Mouse (Mus musculus): Measurements from ENCODE around the gene Fbxl2. TPM values are rescaled to one million over a fixed set of nuclear protein-coding genes. Genes with fewer than 3 reads are reported as not detected.
A peak's percentile ranks its signal among the peaks of the same experiment; 100 is the strongest.

Fbxl2 gene
- polyA plus RNA-seq, 1 experiment from 2014 or later, result 9.0 TPM

GRCm38 (mm10) chr9:114009526-114009925 lies 36.5 kb downstream of the Fbxl2 start:
- Histone ChIP-seq H3K9ac (ENCODE audit: low read length) (no peak overlapping the region), H3K4me3 (ENCODE audit: low read depth, low read length) (no peak overlapping the region), H3K9me3 (ENCODE audit: control insufficient read depth, low read length) (no peaks in the 10 kb centered on the region), H3K4me1 (ENCODE audit: control insufficient read depth, insufficient read depth, low read length) (no peaks in the 10 kb centered on the region), H3K27ac (ENCODE audit: low read depth, low read length) (no peak overlapping the region), H3K36me3 (ENCODE audit: control insufficient read depth, insufficient read depth, low read length) (no peaks in the 10 kb centered on the region), H3K4me2 (ENCODE audit: low read depth) (no peak overlapping the region), H3K27me3 (ENCODE audit: control insufficient read depth, insufficient read depth, low read length) (no peaks in the 10 kb centered on the region)
- ATAC-seq (ENCODE audit: insufficient read depth, low FRiP score, low TSS enrichment) (no peak), DNase-seq (ENCODE audit: low spot score) (peak; percentile 25)
- 38% methylated on average over 5 of the region's 5 CpGs for WGBS

- Histone ChIP-seq H3K4me1 (ENCODE audit: control insufficient read depth, insufficient read depth, low read length) (no peaks in the 10 kb centered on the region), H3K4me3 (ENCODE audit: low read depth, low read length) (no peak overlapping the region), H3K9me3 (ENCODE audit: control insufficient read depth, low read length) (no peaks in the 10 kb centered on the region), H3K27me3 (ENCODE audit: control insufficient read depth, insufficient read depth, low read length) (no peaks in the 10 kb centered on the region), H3K4me2 (ENCODE audit: low read depth) (no peak overlapping the region), H3K36me3 (ENCODE audit: control insufficient read depth, insufficient read depth, low read length) (no peaks in the 10 kb centered on the region), H3K9ac (ENCODE audit: low read length) (no peak overlapping the region), H3K27ac (ENCODE audit: low read depth, low read length) (no peak overlapping the region)
- ATAC-seq (ENCODE audit: insufficient read depth, low FRiP score, low TSS enrichment), result no peak
- WGBS, result 91% methylated on average over 9 of the region's 9 CpGs
- DNase-seq (ENCODE audit: low spot score), result no peak
Measured at GRCm38 (mm10) chr9:114007850-114008350, 38.1 kb downstream of the Fbxl2 start.

- H3K27me3 ChIP-seq (ENCODE audit: control insufficient read depth, insufficient read depth, low read length), result no peaks in the 10 kb centered on the region
- 70% methylated on average over 9 of the region's 9 CpGs for WGBS
- H3K9ac ChIP-seq (ENCODE audit: low read length), result no peak overlapping the region
- H3K9me3 ChIP-seq (ENCODE audit: control insufficient read depth, low read length), result no peaks in the 10 kb centered on the region
- H3K27ac ChIP-seq (ENCODE audit: low read depth, low read length), result no peak overlapping the region
- no peak overlapping the region for H3K4me3 ChIP-seq (ENCODE audit: low read depth, low read length)
- H3K4me1 ChIP-seq (ENCODE audit: control insufficient read depth, insufficient read depth, low read length), result no peaks in the 10 kb centered on the region
- ATAC-seq (ENCODE audit: insufficient read depth, low FRiP score, low TSS enrichment) (no peak), DNase-seq (ENCODE audit: low spot score) (no peak)
- no peaks in the 10 kb centered on the region for H3K36me3 ChIP-seq (ENCODE audit: control insufficient read depth, insufficient read depth, low read length)
- H3K4me2 ChIP-seq (ENCODE audit: low read depth), result no peak overlapping the region
Measured at GRCm38 (mm10) chr9:114006801-114007200, 39.2 kb downstream of the Fbxl2 start.

- Histone ChIP-seq H3K9ac (ENCODE audit: low read length) (no peak overlapping the region), H3K4me3 (ENCODE audit: low read depth, low read length) (no peak overlapping the region), H3K36me3 (ENCODE audit: control insufficient read depth, insufficient read depth, low read length) (no peaks in the 10 kb centered on the region), H3K4me1 (ENCODE audit: control insufficient read depth, insufficient read depth, low read length) (no peaks in the 10 kb centered on the region), H3K9me3 (ENCODE audit: control insufficient read depth, low read length) (0 out of 2 replicates have a peak, but pooled peaks cover 2% of the 10 kb centered on the region), H3K4me2 (ENCODE audit: low read depth) (no peak overlapping the region), H3K27me3 (ENCODE audit: control insufficient read depth, insufficient read depth, low read length) (no peaks in the 10 kb centered on the region), H3K27ac (ENCODE audit: low read depth, low read length) (no peak overlapping the region)
- ATAC-seq (ENCODE audit: insufficient read depth, low FRiP score, low TSS enrichment), result no peak
- DNase-seq (ENCODE audit: low spot score), result no peak
- 47% methylated on average over 2 of the region's 2 CpGs for WGBS
Measured at GRCm38 (mm10) chr9:113998311-113998710, 47.7 kb downstream of the Fbxl2 start.

- no peak for DNase-seq (ENCODE audit: low spot score)
- Histone ChIP-seq H3K9ac (ENCODE audit: low read length) (no peak overlapping the region), H3K4me3 (ENCODE audit: low read depth, low read length) (no peak overlapping the region), H3K9me3 (ENCODE audit: control insufficient read depth, low read length) (no peaks in the 10 kb centered on the region), H3K27ac (ENCODE audit: low read depth, low read length) (no peak overlapping the region), H3K4me2 (ENCODE audit: low read depth) (no peak overlapping the region), H3K36me3 (ENCODE audit: control insufficient read depth, insufficient read depth, low read length) (no peaks in the 10 kb centered on the region), H3K27me3 (ENCODE audit: control insufficient read depth, insufficient read depth, low read length) (no peaks in the 10 kb centered on the region), H3K4me1 (ENCODE audit: control insufficient read depth, insufficient read depth, low read length) (no peaks in the 10 kb centered on the region)
- 90% methylated on average over 7 of the region's 7 CpGs for WGBS
- no peak for ATAC-seq (ENCODE audit: insufficient read depth, low FRiP score, low TSS enrichment)
Measured at GRCm38 (mm10) chr9:113992810-113993209, 53.2 kb downstream of the Fbxl2 start.

GRCm38 (mm10) chr9:113990547-113991248 lies 55.3 kb downstream of the Fbxl2 start:
- no peaks in the 10 kb centered on the region for H3K27me3 ChIP-seq (ENCODE audit: control insufficient read depth, insufficient read depth, low read length)
- ATAC-seq (ENCODE audit: insufficient read depth, low FRiP score, low TSS enrichment), result peak; percentile 67
- H3K4me1 ChIP-seq (ENCODE audit: control insufficient read depth, insufficient read depth, low read length), result no peaks in the 10 kb centered on the region
- peak; percentile 85 for DNase-seq (ENCODE audit: low spot score)
- H3K27ac ChIP-seq (ENCODE audit: low read depth, low read length), result no peak overlapping the region
- no peaks in the 10 kb centered on the region for H3K36me3 ChIP-seq (ENCODE audit: control insufficient read depth, insufficient read depth, low read length)
- no peak overlapping the region for H3K4me3 ChIP-seq (ENCODE audit: low read depth, low read length)
- H3K9me3 ChIP-seq (ENCODE audit: control insufficient read depth, low read length), result no peaks in the 10 kb centered on the region
- H3K4me2 ChIP-seq (ENCODE audit: low read depth), result peak overlapping the region; percentile 6; the same call in 1 of the 2 replicates
- no peak overlapping the region for H3K9ac ChIP-seq (ENCODE audit: low read length)
- WGBS, result 27% methylated on average over 18 of the region's 18 CpGs

- WGBS, result 86% methylated on average over 13 of the region's 13 CpGs
- Histone ChIP-seq H3K36me3 (ENCODE audit: control insufficient read depth, insufficient read depth, low read length) (no peaks in the 10 kb centered on the region), H3K9me3 (ENCODE audit: control insufficient read depth, low read length) (no peaks in the 10 kb centered on the region), H3K27ac (ENCODE audit: low read depth, low read length) (no peak overlapping the region), H3K27me3 (ENCODE audit: control insufficient read depth, insufficient read depth, low read length) (no peaks in the 10 kb centered on the region), H3K4me3 (ENCODE audit: low read depth, low read length) (no peak overlapping the region), H3K4me1 (ENCODE audit: control insufficient read depth, insufficient read depth, low read length) (no peaks in the 10 kb centered on the region), H3K9ac (ENCODE audit: low read length) (no peak overlapping the region), H3K4me2 (ENCODE audit: low read depth) (no peak overlapping the region)
- DNase-seq (ENCODE audit: low spot score) (no peak), ATAC-seq (ENCODE audit: insufficient read depth, low FRiP score, low TSS enrichment) (no peak)
Measured at GRCm38 (mm10) chr9:113984946-113985620, 60.9 kb downstream of the Fbxl2 start.

GRCm38 (mm10) chr9:113982883-113983670 lies 62.9 kb downstream of the Fbxl2 start:
- Histone ChIP-seq H3K9ac (ENCODE audit: low read length) (no peak overlapping the region), H3K4me3 (ENCODE audit: low read depth, low read length) (no peak overlapping the region), H3K36me3 (ENCODE audit: control insufficient read depth, insufficient read depth, low read length) (no peaks in the 10 kb centered on the region), H3K9me3 (ENCODE audit: control insufficient read depth, low read length) (no peaks in the 10 kb centered on the region), H3K27ac (ENCODE audit: low read depth, low read length) (no peak overlapping the region), H3K4me2 (ENCODE audit: low read depth) (no peak overlapping the region), H3K4me1 (ENCODE audit: control insufficient read depth, insufficient read depth, low read length) (no peaks in the 10 kb centered on the region), H3K27me3 (ENCODE audit: control insufficient read depth, insufficient read depth, low read length) (no peaks in the 10 kb centered on the region)
- 89% methylated on average over 11 of the region's 11 CpGs for WGBS
- ATAC-seq (ENCODE audit: insufficient read depth, low FRiP score, low TSS enrichment), result no peak
- no peak for DNase-seq (ENCODE audit: low spot score)
